Mouse (Mus musculus) forebrain, embryonic 16.5 days (tissue): ENCODE measurements around the gene Fndc7. TPM values are rescaled to one million over a fixed set of nuclear protein-coding genes. Genes with fewer than 3 reads are reported as not detected.
"Not testable (repeated sequence)": the region's sequence is repeated elsewhere in the genome, so short reads cannot be mapped to it uniquely, and the experiment has no call there.

Experiments
- ATAC-seq: fragments of 200-750 bp; cut with Nextera tagmentation; 2 replicates; pipeline ENCODE4 v1.8.0; 2017; ENCODE audit warnings: mild to moderate bottlenecking, moderate library complexity
- H3K27ac ChIP-seq: fragments of 300-500 bp; sonication (generic); 2 replicates; pipeline ENCODE4 v1.5.1; 2014; ENCODE audit warnings: low read length, control low read depth
- H3K27me3 ChIP-seq: fragments of 300-500 bp; sonication (generic); replicated peaks from 2 replicates; pipeline ENCODE4 v1.6.1; 2014; ENCODE audit warnings: low read length; ENCODE audit not compliant: control insufficient read depth, insufficient read depth
- H3K36me3 ChIP-seq: fragments of 300-500 bp; sonication (generic); 2 replicates; pipeline ENCODE4 v1.6.1; 2014; ENCODE audit not compliant: control insufficient read depth, insufficient read depth
- H3K4me1 ChIP-seq: fragments of 300-500 bp; sonication (generic); replicated peaks from 2 replicates; pipeline ENCODE4 v1.6.1; 2014; ENCODE audit warnings: low read length; ENCODE audit not compliant: control insufficient read depth, insufficient read depth
- H3K4me2 ChIP-seq: fragments of 300-500 bp; sonication (generic); 2 replicates; pipeline ENCODE4 v1.6.1; 2014; ENCODE audit warnings: mild to moderate bottlenecking, low read length, control low read depth
- H3K4me3 ChIP-seq: fragments of 300-500 bp; sonication (generic); replicated peaks from 2 replicates; pipeline ENCODE4 v1.5.1; 2014; ENCODE audit warnings: mild to moderate bottlenecking, low read length, control low read depth
- H3K9ac ChIP-seq: fragments of 300-500 bp; sonication (generic); replicated peaks from 2 replicates; pipeline ENCODE4 v1.6.1; 2014; ENCODE audit warnings: low read depth, low read length, control low read depth
- H3K9me3 ChIP-seq: fragments of 300-500 bp; sonication (generic); 2 replicates; pipeline ENCODE4 v1.6.1; 2016; ENCODE audit warnings: low read length; ENCODE audit not compliant: control insufficient read depth
- WGBS: fragments of 180-500 bp; shearing (Covaris S2); extraction: QIAGEN DNeasy Blood & Tissue Kit; methylation state at CpG from one replicate; pipeline ENCODE4 v1.1.7; 2014; 5-methylcytosine and 5-hydroxymethylcytosine counted together
- polyA plus RNA-seq: library from polyadenylated mRNA; unstranded; fragments of >200 nt; fragmentation: Nextera tagmentation; extraction: Ambion mirVana; gene quantifications from 2 replicates; pipeline ENCODE4 v1.2.1, GENCODE M21; 2015

Fndc7 gene
- polyA plus RNA-seq, 1 experiment from 2014 or later: not detected

DNA sequence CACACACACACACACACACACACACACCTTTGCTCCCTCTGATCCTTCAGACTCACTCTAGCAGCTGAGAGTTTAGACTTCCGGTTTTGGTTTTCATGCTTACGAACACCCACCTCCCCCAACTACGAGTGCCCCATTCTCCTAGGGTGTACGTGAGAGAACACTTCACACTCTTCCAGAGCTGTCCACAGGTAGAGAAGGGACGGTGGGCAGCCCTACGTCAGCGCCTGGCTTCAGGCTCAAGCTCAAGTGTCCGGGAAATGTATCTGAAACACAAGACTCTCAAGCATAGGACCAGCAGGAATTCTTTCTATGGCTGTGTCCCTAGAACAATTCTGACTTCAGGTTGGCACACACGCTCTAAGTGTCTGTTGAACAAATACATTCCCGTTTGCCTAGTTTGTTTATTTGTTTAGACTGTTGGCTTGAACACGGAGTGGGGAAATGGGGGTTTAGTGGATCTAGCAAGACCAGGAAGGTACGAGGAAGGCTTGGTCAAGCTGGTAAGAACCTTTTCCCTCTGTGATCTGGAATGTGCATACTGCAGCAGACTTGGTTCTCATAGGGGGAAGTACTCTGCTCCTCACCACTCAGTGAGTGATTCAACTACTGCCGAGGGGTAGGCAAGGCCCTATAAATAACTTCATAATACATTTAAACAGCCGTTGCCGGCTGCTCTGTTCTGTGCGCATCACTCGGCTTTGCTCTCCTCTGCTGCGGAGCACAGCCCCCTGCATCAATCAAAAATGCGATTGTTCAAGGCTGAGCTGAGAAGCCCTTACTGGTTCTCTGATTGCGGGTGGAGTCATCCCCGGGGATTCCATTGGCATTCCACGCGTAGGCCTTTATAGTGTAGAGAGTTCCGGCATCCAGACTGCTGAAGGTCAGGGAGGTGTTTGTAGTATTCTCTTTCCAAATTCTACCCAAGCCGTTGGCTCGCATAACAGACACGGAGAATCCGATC, 9.0 kb downstream of the Fndc7 start:
- no peak overlapping the region for H3K27ac ChIP-seq
- H3K4me3 ChIP-seq: no peak overlapping the region
- no peaks in the 10 kb centered on the region for H3K27me3 ChIP-seq
- H3K9ac ChIP-seq: no peak overlapping the region
- peaks cover 8% of the 10 kb centered on the region for H3K4me1 ChIP-seq
- no peaks in the 10 kb centered on the region for H3K9me3 ChIP-seq
- 83% methylated on average over 28 of the region's 28 CpGs for WGBS
- no peak overlapping the region for H3K4me2 ChIP-seq
- no peaks in the 10 kb centered on the region for H3K36me3 ChIP-seq
- ATAC-seq: no peak

GRCm38 (mm10) chr3:108879836-108880435, 9.9 kb downstream of the Fndc7 start:
- H3K4me2 ChIP-seq: no peak overlapping the region
- no peak overlapping the region for H3K9ac ChIP-seq
- H3K36me3 ChIP-seq: no peaks in the 10 kb centered on the region
- peaks cover 8% of the 10 kb centered on the region for H3K4me1 ChIP-seq
- H3K27ac ChIP-seq: no peak overlapping the region
- ATAC-seq: no peak
- H3K4me3 ChIP-seq: no peak overlapping the region
- H3K27me3 ChIP-seq: no peaks in the 10 kb centered on the region
- no peaks in the 10 kb centered on the region for H3K9me3 ChIP-seq
- WGBS: 60% methylated on average over 5 of the region's 5 CpGs

DNA sequence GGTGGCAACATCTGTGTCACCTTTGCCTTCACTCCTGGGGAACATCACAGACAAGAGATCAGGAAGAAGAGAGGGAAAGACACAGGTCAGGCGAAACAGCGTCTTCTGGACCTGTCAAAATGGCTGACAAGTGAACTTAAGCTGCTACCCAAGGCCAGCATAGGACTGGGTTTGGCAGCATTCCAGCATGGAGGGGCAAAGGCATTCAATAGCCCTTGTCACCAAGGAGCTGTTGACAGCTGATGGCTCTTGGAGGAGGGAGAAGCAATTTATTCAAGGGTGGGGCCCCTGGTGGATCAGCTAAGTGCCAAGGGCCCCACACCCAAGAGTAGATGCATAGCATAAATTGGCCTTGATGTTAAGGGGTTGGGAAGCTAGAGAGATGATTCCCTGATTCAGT, 10.7 kb downstream of the Fndc7 start:
- no peak overlapping the region for H3K4me3 ChIP-seq
- H3K9me3 ChIP-seq: no peaks in the 10 kb centered on the region
- 0 out of 2 replicates have a peak, but pooled peaks have one; percentile 18 for ATAC-seq
- H3K4me1 ChIP-seq: peaks cover 8% of the 10 kb centered on the region
- no peak overlapping the region for H3K27ac ChIP-seq
- no peak overlapping the region for H3K4me2 ChIP-seq
- 38% methylated on average over 2 of the region's 2 CpGs for WGBS
- no peaks in the 10 kb centered on the region for H3K36me3 ChIP-seq
- no peaks in the 10 kb centered on the region for H3K27me3 ChIP-seq
- no peak overlapping the region for H3K9ac ChIP-seq

DNA sequence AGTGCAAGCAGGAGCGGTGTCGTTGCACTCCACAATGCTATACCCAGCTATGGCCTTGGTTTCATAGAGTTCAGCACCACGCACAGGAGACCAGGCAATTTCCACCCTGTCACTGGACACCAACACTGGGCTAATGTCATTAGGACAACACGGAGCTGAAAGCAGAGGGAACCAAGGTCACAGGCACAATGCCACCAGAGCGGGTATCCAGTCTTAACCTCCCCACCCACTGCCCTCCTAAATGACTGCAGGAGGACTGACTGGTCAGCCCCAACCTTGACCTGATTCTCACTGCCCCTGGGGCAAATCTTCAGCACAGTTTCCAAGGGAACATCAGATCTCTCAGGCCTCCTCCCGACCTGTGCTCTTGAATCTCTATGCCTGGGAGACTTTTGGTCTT, 19.2 kb downstream of the Fndc7 start:
- Histone ChIP-seq H3K4me3 (no peak overlapping the region), H3K36me3 (no peaks in the 10 kb centered on the region), H3K4me2 (no peak overlapping the region), H3K9ac (no peak overlapping the region), H3K27me3 (no peaks in the 10 kb centered on the region), H3K4me1 (no peaks in the 10 kb centered on the region), H3K9me3 (peaks cover 2% of the 10 kb centered on the region; the same call in 1 of the 2 replicates), H3K27ac (no peak overlapping the region)
- 90% methylated on average over 6 of the region's 6 CpGs for WGBS
- ATAC-seq: no peak

- Histone ChIP-seq H3K9me3 (peaks cover 2% of the 10 kb centered on the region; the same call in 1 of the 2 replicates), H3K4me2 (no peak overlapping the region), H3K9ac (no peak overlapping the region), H3K4me3 (no peak overlapping the region), H3K4me1 (no peaks in the 10 kb centered on the region), H3K27me3 (no peaks in the 10 kb centered on the region), H3K27ac (no peak overlapping the region), H3K36me3 (no peaks in the 10 kb centered on the region)
- ATAC-seq: no peak
- 93% methylated on average over 3 of the region's 3 CpGs for WGBS
These were observed 22.4 kb downstream of the Fndc7 start for GRCm38 (mm10) chr3:108867449-108867848.

DNA sequence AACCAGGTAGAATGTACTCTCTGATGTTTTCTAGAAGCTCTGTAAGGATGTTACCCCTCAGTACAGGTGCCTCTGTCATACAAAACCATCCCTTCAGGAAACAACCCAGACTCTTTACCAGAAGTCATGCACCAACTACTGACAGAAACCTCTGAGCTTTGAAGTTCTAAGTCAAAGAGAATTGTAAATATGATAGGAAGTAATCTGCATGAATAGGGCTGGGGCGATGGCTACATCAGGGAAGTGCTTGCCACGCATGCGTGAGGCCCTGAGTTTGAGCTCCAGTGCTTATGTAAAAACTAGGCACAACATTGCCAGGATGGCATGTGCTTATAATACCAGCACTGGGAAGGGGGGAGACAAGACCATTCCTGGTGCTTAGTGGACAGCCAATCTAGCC, 24.1 kb downstream of the Fndc7 start:
- ATAC-seq: no peak
- WGBS: 91% methylated on average over 3 of the region's 3 CpGs
- H3K9me3 ChIP-seq: peaks cover 2% of the 10 kb centered on the region; the same call in 1 of the 2 replicates
- no peak overlapping the region for H3K4me3 ChIP-seq
- no peak overlapping the region for H3K27ac ChIP-seq
- H3K36me3 ChIP-seq: no peaks in the 10 kb centered on the region
- H3K4me1 ChIP-seq: no peaks in the 10 kb centered on the region
- H3K4me2 ChIP-seq: no peak overlapping the region
- no peak overlapping the region for H3K9ac ChIP-seq
- no peaks in the 10 kb centered on the region for H3K27me3 ChIP-seq

GRCm38 (mm10) chr3:108865129-108865528, 24.7 kb downstream of the Fndc7 start:
- 33% methylated on average over 3 of the region's 3 CpGs for WGBS

DNA sequence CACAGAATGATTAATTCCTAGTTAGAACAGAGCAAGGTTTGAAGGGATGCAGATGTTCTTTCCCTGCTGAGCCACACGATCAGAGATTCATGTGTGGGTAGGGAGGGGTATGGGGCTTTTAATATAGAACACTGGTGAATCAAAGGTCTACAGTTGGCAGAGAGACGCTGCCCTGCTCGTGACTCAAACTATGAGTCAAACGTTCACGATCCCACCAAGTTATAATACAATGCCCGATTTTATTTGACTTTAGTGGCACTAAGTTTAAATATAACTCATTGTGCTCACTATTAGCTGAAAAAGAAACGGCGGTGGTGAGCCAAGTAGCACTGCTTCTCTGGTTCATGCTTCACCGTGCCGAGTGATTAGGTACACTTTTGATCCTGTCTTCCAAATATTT, 26.7 kb downstream of the Fndc7 start:
- WGBS: 69% methylated on average over 10 of the region's 10 CpGs
- Histone ChIP-seq H3K9ac (no peak overlapping the region), H3K4me2 (no peak overlapping the region), H3K27ac (no peak overlapping the region), H3K4me1 (peaks cover 11% of the 10 kb centered on the region), H3K9me3 (peaks cover 2% of the 10 kb centered on the region; the same call in 1 of the 2 replicates), H3K27me3 (no peaks in the 10 kb centered on the region), H3K36me3 (no peaks in the 10 kb centered on the region), H3K4me3 (no peak overlapping the region)
- no peak for ATAC-seq

More at GRCm38 (mm10) chr3:108865129-108865528, 24.7 kb downstream of the Fndc7 start:
- H3K4me3 ChIP-seq: no peak overlapping the region
- H3K27me3 ChIP-seq: no peaks in the 10 kb centered on the region
- no peak overlapping the region for H3K4me2 ChIP-seq
- H3K9ac ChIP-seq: no peak overlapping the region
- H3K4me1 ChIP-seq: no peaks in the 10 kb centered on the region
- ATAC-seq: no peak
- H3K27ac ChIP-seq: no peak overlapping the region
- H3K9me3 ChIP-seq: peaks cover 2% of the 10 kb centered on the region; the same call in 1 of the 2 replicates
- no peaks in the 10 kb centered on the region for H3K36me3 ChIP-seq

DNA sequence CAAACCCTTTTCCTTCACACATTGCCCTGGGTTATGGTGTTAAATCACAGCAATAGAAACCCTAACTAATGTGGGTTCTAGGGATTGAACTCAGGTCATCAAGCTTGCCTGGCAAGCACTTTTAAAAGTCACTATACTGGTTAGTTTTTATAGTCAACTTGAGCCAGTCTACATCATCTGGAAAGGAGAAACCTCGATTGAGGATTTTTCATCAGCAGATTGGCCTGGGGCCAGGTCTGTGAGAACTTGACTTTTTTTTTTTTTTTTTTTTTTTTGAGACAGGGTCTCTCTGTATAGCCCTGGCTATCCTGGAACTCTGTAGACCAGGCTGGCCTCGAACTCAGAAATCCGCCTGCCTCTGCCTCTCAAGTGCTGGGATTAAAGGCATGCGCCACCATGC, 27.5 kb downstream of the Fndc7 start:
- not testable (repeated sequence) for H3K4me2 ChIP-seq, H3K9me3 ChIP-seq, H3K27me3 ChIP-seq, H3K36me3 ChIP-seq, ATAC-seq, H3K27ac ChIP-seq, H3K9ac ChIP-seq, H3K4me3 ChIP-seq
- WGBS: 89% methylated on average over 4 of the region's 4 CpGs
- peaks cover 15% of the 10 kb centered on the region for H3K4me1 ChIP-seq
